Mouse (Mus musculus) left cerebral cortex, adult 11 months (tissue): ENCODE data around the gene Ap2s1.
"Not testable (repeated sequence)": the region's sequence is repeated elsewhere in the genome, so short reads cannot be mapped to it uniquely, and the experiment has no call there.

Experiments
- DNase-seq: peaks from one replicate; pipeline ENCODE4 v3.0.0; 2022; ENCODE audit warnings: low spot score

Ap2s1 gene

GRCm38 (mm10) chr7:16738073-16738696, at the start of gene Ap2s1:
Gene Ap2s1, plus strand, starts transcription at chr7:16738410.
- DNase-seq = peak; percentile 98

- no peak for DNase-seq
Observed at GRCm38 (mm10) chr7:16689196-16689595, 49.0 kb upstream of the Ap2s1 start.

GRCm38 (mm10) chr7:16695025-16695424, 43.2 kb upstream of the Ap2s1 start:
- DNase-seq = no peak

GRCm38 (mm10) chr7:16699042-16699441, 39.2 kb upstream of the Ap2s1 start:
- no peak for DNase-seq

GRCm38 (mm10) chr7:16700583-16700982, 37.6 kb upstream of the Ap2s1 start:
- no peak for DNase-seq

GRCm38 (mm10) chr7:16706385-16706784, 31.8 kb upstream of the Ap2s1 start:
- peak; percentile 49 for DNase-seq

GRCm38 (mm10) chr7:16708244-16708643, 30.0 kb upstream of the Ap2s1 start:
- DNase-seq = no peak

GRCm38 (mm10) chr7:16710604-16711003, 27.6 kb upstream of the Ap2s1 start:
- no peak for DNase-seq

GRCm38 (mm10) chr7:16712633-16713415, 25.4 kb upstream of the Ap2s1 start:
- DNase-seq = no peak

GRCm38 (mm10) chr7:16716456-16717152, 21.6 kb upstream of the Ap2s1 start:
- not testable (repeated sequence) for DNase-seq

GRCm38 (mm10) chr7:16721629-16722028, 16.6 kb upstream of the Ap2s1 start, which contains the start of gene Ceacam9:
Gene Ceacam9, plus strand, starts transcription at chr7:16721929.
- no peak for DNase-seq

GRCm38 (mm10) chr7:16722490-16722889, 15.7 kb upstream of the Ap2s1 start:
- DNase-seq = not testable (repeated sequence)

GRCm38 (mm10) chr7:16728596-16729348, 9.4 kb upstream of the Ap2s1 start:
- no peak for DNase-seq

GRCm38 (mm10) chr7:16729563-16729962, 8.6 kb upstream of the Ap2s1 start:
- DNase-seq = not testable (repeated sequence)

- no peak for DNase-seq
Observed at GRCm38 (mm10) chr7:16730791-16731190, 7.4 kb upstream of the Ap2s1 start.

- DNase-seq = no peak
Observed at GRCm38 (mm10) chr7:16731893-16732422, 6.3 kb upstream of the Ap2s1 start.

- no peak for DNase-seq
Observed at GRCm38 (mm10) chr7:16737606-16738072, 571 bp upstream of the Ap2s1 start.

- no peak for DNase-seq
Observed at GRCm38 (mm10) chr7:16739056-16739604, 920 bp downstream of the Ap2s1 start.

- no peak for DNase-seq
Observed at GRCm38 (mm10) chr7:16745373-16745772, 7.2 kb downstream of the Ap2s1 start.

- DNase-seq = peak; percentile 44
Observed at GRCm38 (mm10) chr7:16746093-16746492, 7.9 kb downstream of the Ap2s1 start.

- no peak for DNase-seq
Observed at GRCm38 (mm10) chr7:16747656-16748055, 9.4 kb downstream of the Ap2s1 start.
